Mouse (Mus musculus): ENCODE data around the gene Faim2. TPM values are rescaled to one million over a fixed set of nuclear protein-coding genes. Genes with fewer than 3 reads are reported as not detected.

The Faim2 gene
- total RNA-seq (2022), result 10 to 100 TPM; 33.7 to 54.7 (median 43.2) TPM

GRCm38 (mm10) chr15:99527629-99528353 is at the start of gene Faim2:
Faim2 (minus strand) TSS chr15:99528165.
- no peak for DNase-seq

GRCm38 (mm10) chr15:99569123-99569522 is 41.2 kb upstream of the Faim2 start:
- DNase-seq, result no peak

- DNase-seq, result no peak
Measured at GRCm38 (mm10) chr15:99568682-99569081, 40.7 kb upstream of the Faim2 start.

GRCm38 (mm10) chr15:99567371-99567770 is 39.4 kb upstream of the Faim2 start:
- DNase-seq, result no peak

- no peak for DNase-seq
Measured at GRCm38 (mm10) chr15:99560246-99560645, 32.3 kb upstream of the Faim2 start.

GRCm38 (mm10) chr15:99558947-99559346 is 31.0 kb upstream of the Faim2 start:
- no peak for DNase-seq

- no peak for DNase-seq
Measured at GRCm38 (mm10) chr15:99553767-99554166, 25.8 kb upstream of the Faim2 start.

- no peak for DNase-seq
Measured at GRCm38 (mm10) chr15:99549901-99550300, 21.9 kb upstream of the Faim2 start.

- DNase-seq, result no peak
Measured at GRCm38 (mm10) chr15:99547732-99548131, 19.8 kb upstream of the Faim2 start.

GRCm38 (mm10) chr15:99546596-99546995 is 18.6 kb upstream of the Faim2 start:
- DNase-seq, result no peak

GRCm38 (mm10) chr15:99544047-99544446 is 16.1 kb upstream of the Faim2 start:
- no peak for DNase-seq

- no peak for DNase-seq
Measured at GRCm38 (mm10) chr15:99539891-99540290, 11.9 kb upstream of the Faim2 start.

- no peak for DNase-seq
Measured at GRCm38 (mm10) chr15:99536889-99537862, 9.2 kb upstream of the Faim2 start.

- no peak for DNase-seq
Measured at GRCm38 (mm10) chr15:99532023-99532422, 4.1 kb upstream of the Faim2 start.

GRCm38 (mm10) chr15:99531146-99531545 is 3.2 kb upstream of the Faim2 start:
- DNase-seq, result no peak

- no peak for DNase-seq
Measured at GRCm38 (mm10) chr15:99526681-99527080, 1.3 kb downstream of the Faim2 start.

GRCm38 (mm10) chr15:99520306-99520705 is 7.7 kb downstream of the Faim2 start:
- no peak for DNase-seq

- DNase-seq, result no peak
Measured at GRCm38 (mm10) chr15:99519626-99520025, 8.3 kb downstream of the Faim2 start.

- no peak for DNase-seq
Measured at GRCm38 (mm10) chr15:99517715-99518114, 10.2 kb downstream of the Faim2 start.

- DNase-seq, result no peak
Measured at GRCm38 (mm10) chr15:99516715-99517114, 11.2 kb downstream of the Faim2 start.

- no peak for DNase-seq
Measured at GRCm38 (mm10) chr15:99511797-99512525, 16.0 kb downstream of the Faim2 start.

GRCm38 (mm10) chr15:99510621-99511020 is 17.3 kb downstream of the Faim2 start:
- DNase-seq, result no peak

- no peak for DNase-seq
Measured at GRCm38 (mm10) chr15:99509840-99510239, 18.1 kb downstream of the Faim2 start.

All from adrenal gland, adult 8-10 months (tissue).